Mouse (Mus musculus): ENCODE measurements around the gene Ppfia3. TPM values are rescaled to one million over a fixed set of nuclear protein-coding genes. Genes with fewer than 3 reads are reported as not detected.
"Not testable (repeated sequence)": the region's sequence is repeated elsewhere in the genome, so short reads cannot be mapped to it uniquely, and the experiment has no call there.

Gene Ppfia3
- total RNA-seq, 2 experiments from 2014 or later: 1.5 to 1.7 TPM

GRCm38 (mm10) chr7:45386077-45386476 is 19.3 kb upstream of the Ppfia3 start:
- no peak for DNase-seq

GRCm38 (mm10) chr7:45376057-45376456 is 9.2 kb upstream of the Ppfia3 start:
- no peak for DNase-seq

- DNase-seq: no peak
These were observed 7.8 kb upstream of the Ppfia3 start for GRCm38 (mm10) chr7:45374620-45375019.

- peak; percentile 40 to 43 for DNase-seq
These were observed 5.6 kb upstream of the Ppfia3 start for GRCm38 (mm10) chr7:45372371-45372770.

- DNase-seq: peak; percentile 93 to 96
These were observed 3.9 kb upstream of the Ppfia3 start, which contains the start of gene Lin7b for GRCm38 (mm10) chr7:45370475-45371311. Lin7b (minus strand) TSS chr7:45370583.

GRCm38 (mm10) chr7:45369836-45370474 is 3.1 kb upstream of the Ppfia3 start:
- no peak for DNase-seq

- DNase-seq: no peak
These were observed 2.4 kb upstream of the Ppfia3 start for GRCm38 (mm10) chr7:45369022-45369745.

GRCm38 (mm10) chr7:45368178-45368577 is 1.4 kb upstream of the Ppfia3 start:
- no peak for DNase-seq

GRCm38 (mm10) chr7:45367020-45367880 is 431 bp upstream of the Ppfia3 start:
- peak; percentile 98 to 99 for DNase-seq

GRCm38 (mm10) chr7:45365742-45366651 is 822 bp downstream of the Ppfia3 start:
- DNase-seq: peak; percentile 66 to 81

GRCm38 (mm10) chr7:45363983-45364382 is 2.8 kb downstream of the Ppfia3 start:
- no peak for DNase-seq

- peak in 1 of 2 experiments; percentile 37 for DNase-seq
These were observed 4.0 kb downstream of the Ppfia3 start for GRCm38 (mm10) chr7:45362801-45363200.

GRCm38 (mm10) chr7:45361243-45361804 is 5.5 kb downstream of the Ppfia3 start:
- peak; percentile 80 to 84 for DNase-seq

GRCm38 (mm10) chr7:45360404-45361125 is 6.3 kb downstream of the Ppfia3 start:
- no peak for DNase-seq

- not testable (repeated sequence) for DNase-seq
These were observed 7.7 kb downstream of the Ppfia3 start for GRCm38 (mm10) chr7:45359081-45359480.

- DNase-seq: no peak
These were observed 10.7 kb downstream of the Ppfia3 start for GRCm38 (mm10) chr7:45356087-45356486.

GRCm38 (mm10) chr7:45355318-45356020 is 11.3 kb downstream of the Ppfia3 start:
- no peak for DNase-seq

- no peak for DNase-seq
These were observed 13.8 kb downstream of the Ppfia3 start for GRCm38 (mm10) chr7:45353041-45353440.

GRCm38 (mm10) chr7:45346905-45347304 is 19.9 kb downstream of the Ppfia3 start:
- DNase-seq: no peak
